Mouse (Mus musculus): ENCODE measurements around the gene Aph1b. TPM values are rescaled to one million over a fixed set of nuclear protein-coding genes. Genes with fewer than 3 reads are reported as not detected.

Aph1b gene
- total RNA-seq, 2 experiments from 2014 or later = 19.5 to 19.6 TPM

DNA sequence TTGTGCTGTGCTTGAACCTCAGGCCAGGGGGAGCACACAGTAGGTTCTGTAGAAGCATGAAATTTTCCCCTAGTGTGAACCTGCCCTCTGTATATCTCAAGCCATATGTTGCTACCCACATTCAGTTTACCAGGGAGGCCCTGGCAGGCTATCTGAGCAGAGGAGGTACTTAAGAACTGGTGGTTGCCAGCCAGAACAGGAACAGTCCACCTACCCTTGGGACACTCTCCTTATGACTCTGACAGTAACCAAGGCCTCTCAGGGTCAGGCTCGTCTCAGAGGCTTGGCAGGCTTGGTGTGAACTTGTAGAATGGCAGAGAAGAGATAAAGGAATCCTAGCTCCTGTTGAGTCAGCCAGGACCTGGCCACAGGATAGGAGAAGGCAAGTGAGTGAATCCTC, 34.3 kb downstream of the Aph1b start:
- DNase-seq (ENCODE audit: low spot score in 2 of 2) = no peak
- intact Hi-C loops (cut with DNase I) = no loop called here

DNA sequence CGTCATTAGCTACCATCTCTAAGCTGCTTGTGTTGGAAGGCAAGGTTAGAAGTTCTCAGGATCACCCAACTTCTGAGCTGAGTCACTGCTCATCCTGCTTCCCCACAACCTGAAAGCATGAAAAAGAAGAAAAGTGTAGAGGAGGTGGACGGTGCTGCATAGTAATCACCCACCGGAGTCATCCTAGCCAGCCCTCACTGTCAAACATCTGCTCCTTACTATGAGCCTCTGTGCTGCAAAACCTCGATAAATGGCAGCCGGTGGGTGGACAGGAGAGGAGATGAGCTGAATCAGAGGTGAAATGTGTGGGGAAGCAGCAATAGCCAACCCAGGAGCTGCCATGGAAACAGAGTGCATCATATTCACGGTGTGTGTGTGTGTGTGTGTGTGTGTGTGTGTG, 42.4 kb downstream of the Aph1b start:
- intact Hi-C loops (cut with DNase I) = no loop called here
- DNase-seq (ENCODE audit: low spot score in 2 of 2) = peak; percentile 21 to 38

DNA sequence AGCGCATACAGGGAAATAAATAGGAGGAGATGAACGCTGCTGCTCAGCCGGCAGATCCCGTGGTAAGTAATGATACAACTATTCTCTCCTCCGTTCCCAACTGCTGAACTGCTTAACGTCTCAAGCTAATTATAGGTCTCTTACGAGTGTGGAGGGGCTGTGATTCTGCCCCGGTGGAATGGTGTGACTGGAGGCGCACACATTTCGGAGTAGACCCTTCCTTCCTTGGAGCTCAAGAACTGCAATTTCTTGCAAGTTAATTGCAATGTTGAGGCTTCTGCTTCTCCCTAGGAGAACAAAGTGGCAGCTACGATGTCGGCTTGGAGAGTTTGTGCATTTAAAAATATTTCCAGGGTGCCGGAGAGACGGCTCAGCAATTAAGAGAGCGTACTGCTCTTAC, 46.9 kb downstream of the Aph1b start:
- no peak for DNase-seq (ENCODE audit: low spot score in 2 of 2)
- intact Hi-C loops (cut with DNase I) = no loop called here

DNA sequence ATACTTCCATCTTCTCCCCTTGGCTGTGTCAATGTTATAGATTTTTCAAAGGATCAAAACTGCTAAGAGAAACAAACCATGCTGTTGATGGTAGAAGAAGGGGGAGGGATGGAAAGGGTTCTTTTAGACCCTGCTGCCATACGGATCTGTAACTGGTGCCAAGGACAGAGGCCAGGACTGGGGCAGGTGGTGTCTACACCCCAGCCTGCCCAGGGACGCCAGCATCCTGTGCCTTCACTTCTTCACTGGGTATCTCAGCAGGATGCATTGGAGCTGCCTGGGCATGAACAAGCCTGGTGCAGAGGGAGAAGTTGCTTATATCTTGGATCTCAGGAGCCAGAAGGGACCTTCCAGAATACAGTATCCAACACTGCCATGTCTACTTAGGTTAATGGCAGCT, 50.8 kb downstream of the Aph1b start:
- no peak for DNase-seq (ENCODE audit: low spot score in 2 of 2)
- intact Hi-C loops (cut with DNase I) = no loop called here

DNA sequence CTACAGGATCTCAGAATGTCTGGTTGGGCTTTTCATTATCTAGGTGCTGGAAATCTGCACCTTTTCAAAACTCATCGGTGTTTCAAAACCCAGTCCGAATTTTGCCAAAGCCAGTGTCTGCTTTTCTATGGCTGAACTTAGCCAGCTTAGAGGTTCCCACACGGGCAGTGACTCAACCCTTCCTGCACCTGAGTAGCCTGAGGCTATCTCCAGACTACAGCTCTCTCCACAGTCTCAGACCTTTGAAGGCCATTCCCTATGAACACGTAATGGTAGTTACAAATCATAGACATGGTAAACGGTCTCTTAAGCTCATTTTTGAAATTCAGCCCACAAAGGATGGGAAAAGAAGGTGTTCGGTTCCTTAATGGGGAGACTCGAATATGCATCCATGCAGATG, 55.8 kb downstream of the Aph1b start:
- intact Hi-C loops (cut with DNase I) = no loop called here
- DNase-seq (ENCODE audit: low spot score in 2 of 2) = no peak

DNA sequence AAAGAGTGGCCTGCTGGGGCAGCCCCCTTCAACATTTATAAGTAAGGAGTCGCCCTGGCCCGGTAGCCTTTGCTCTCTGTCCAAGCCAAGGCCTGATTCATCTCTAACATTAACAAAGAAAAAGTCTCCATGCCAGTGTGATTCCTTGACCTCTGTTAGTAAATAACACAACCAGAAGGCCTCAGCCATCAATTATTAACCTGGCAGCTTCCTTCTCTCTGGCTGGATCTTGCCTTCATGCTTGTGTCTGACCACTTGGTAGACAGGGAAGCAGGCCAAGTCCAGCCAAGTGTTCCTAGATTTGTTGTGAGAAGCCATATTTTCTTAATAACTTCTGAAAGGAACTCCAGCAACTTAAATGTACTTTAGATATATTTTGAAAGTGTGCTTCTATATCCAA, 58.7 kb downstream of the Aph1b start:
- intact Hi-C loops (cut with DNase I) = no loop called here

DNA sequence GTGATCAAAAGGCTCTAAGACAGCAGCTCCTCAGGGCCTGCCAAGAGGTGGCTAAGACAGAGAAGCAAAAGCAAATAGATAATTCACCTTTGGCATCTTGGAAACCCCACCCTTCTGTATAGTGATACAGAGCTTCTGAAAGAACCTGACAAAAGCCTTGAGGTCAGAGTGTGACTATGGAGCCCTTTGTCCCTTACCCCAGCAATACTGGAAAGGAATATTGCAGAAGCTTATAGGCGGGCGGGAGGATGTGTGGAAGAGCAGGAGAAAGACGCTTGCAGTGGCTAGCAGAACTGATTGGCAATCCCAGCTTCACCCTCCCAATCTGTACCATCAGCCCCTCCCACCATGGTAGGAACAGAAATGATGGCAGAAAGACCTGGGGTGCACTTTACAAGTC, 59.3 kb downstream of the Aph1b start:
- intact Hi-C loops (cut with DNase I) = no loop called here
- DNase-seq (ENCODE audit: low spot score in 2 of 2) = no peak

More for the DNA sequence above, 58.7 kb downstream of the Aph1b start:
- DNase-seq (ENCODE audit: low spot score in 2 of 2) = no peak

DNA sequence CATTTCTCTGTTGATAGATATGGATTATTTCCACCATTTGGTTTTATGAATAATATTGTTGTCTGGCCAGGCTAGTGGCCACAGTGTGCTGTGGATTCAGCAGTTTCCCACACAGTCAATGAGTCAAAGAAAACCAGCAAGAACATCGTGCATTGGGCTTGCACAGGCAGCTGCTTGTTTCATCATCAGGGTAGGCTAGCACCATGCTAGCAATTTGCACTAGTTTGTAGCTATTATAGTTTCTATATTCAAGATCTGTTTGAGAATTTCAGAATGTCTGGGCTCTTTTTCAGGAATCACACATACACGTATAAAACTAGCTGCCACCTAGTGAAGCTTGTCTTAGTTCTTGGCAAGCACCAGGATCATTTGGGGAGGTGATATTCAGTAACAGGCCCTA, 60.2 kb downstream of the Aph1b start:
- intact Hi-C loops (cut with DNase I) = no loop called here
- peak in 1 of 2 experiments; percentile 18 for DNase-seq (ENCODE audit: low spot score in 2 of 2)

DNA sequence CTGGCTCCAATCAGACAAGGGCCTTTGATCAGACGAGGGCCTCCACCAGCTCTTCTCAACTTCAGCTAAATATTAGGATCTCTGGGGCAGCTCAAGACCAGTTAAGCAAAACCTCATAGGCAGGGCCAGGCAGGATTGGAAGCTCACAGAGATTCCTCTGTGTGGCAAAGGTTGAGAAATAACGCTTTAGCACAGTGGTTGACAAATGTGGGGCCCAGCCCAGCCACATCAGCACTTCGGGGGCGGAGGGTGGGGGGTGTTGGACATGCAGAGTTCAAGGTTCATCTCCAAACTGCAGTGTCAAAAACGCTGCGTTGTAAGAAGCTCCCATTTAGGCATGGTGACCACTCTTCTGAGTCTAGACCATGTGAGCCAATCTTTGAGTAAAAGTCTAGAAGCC, 60.7 kb downstream of the Aph1b start:
- no peak for DNase-seq (ENCODE audit: low spot score in 2 of 2)
- intact Hi-C loops (cut with DNase I) = no loop called here

DNA sequence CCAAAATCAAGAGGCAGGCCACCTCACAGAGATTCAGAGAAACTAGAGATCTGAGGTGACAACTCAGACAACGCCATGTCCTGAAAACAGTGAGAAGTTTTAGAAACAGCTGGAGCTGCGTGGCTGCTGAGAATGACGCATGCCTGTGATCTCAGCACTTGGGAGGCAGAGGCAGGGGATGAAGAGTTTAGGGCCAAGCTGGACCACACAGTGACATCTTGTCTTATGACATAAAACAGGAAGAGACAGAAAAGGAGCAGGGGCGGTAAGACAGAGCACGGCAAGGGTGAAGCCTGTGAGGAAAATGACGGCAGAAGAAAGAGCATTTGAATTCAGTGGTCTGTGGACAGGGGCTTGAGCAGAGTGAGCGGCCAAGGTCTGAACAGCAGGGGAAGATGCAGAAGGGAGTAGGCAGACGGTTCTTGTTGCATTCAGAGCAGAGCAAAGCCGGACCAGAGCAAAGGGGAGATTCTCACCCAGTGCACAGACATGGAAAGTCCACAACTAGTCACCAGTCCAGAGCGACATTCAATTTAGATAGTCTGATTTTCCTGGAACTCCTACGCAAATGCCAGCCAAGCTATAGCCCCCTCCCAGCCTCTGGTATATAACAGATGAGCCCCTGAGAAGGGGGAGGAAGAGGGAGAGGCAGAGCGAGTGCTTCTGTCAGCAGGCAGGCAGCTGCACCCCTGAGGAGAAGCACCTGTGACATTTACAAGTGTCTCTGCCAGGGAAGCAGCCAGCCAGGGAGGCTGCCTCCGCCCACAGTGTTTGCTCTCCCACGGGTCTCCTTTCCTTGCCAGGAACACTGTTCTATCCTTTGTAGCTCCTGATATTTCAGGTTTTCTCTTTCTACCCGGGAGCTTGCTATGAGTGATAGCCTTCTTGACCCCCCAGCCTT, 62.2 kb downstream of the Aph1b start:
- peak; percentile 71 to 75 for DNase-seq (ENCODE audit: low spot score in 2 of 2)
- intact Hi-C loops (cut with DNase I) = no loop called here

DNA sequence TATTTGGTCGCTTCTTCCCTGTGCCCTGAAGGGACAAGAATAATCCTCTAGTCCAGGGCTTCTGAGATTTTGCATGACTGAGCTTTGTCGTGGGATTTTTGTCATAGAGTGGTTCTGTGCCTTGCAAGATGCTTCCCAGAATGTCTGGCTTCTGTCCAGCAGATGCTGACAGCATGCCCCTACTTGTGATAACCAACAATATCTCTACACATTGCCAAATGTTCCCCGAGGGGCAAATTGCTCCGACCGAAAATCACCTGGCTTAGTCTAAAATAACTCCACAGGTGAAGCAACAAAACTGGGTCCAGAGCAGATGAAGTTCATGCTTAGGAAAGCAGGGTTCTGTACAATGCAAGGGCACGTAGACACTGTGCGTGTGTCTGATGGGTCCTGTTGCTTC, 64.0 kb downstream of the Aph1b start:
- no peak for DNase-seq (ENCODE audit: low spot score in 2 of 2)
- intact Hi-C loops (cut with DNase I) = no loop called here

DNA sequence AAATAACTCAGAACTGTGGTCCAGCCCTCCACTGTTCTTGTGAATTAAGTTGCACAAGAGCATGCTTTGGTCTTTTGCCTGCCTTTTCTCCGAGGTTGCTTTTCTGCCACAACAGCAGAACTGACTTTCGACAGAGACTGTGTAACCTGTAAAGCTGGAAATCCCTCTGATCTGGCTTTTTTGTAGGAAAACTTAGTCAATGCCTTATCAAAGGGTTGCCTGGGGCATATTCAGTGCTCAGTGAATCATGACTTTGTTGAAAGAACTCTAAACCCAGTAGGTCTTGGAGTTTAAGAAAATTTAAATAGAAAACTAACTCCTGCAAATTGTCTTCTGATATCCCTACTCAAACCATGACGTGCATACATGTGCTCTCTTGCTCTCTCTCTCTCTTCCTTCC, 64.7 kb downstream of the Aph1b start:
- intact Hi-C loops (cut with DNase I) = no loop called here
- DNase-seq (ENCODE audit: low spot score in 2 of 2) = no peak

DNA sequence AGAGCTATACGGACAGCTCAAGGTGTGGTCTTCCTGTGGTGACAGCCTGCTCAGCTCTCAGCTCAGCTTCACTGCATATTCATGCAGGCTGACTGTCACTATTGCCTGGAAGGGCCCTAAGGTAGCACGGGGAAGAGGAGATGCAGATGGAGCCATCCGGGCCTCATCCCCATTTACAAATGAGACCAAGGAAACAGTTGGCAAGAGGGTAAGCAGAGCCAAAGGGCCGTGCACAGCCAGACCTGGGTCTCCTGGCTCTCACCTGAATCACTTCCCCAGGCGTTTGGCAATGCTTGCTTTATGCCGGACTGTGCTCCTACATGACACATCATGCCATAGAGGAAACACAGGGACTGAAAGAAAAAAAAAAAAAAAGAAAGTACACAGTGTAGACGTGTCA, 68.0 kb downstream of the Aph1b start:
- no peak for DNase-seq (ENCODE audit: low spot score in 2 of 2)
- intact Hi-C loops (cut with DNase I) = no loop called here

DNA sequence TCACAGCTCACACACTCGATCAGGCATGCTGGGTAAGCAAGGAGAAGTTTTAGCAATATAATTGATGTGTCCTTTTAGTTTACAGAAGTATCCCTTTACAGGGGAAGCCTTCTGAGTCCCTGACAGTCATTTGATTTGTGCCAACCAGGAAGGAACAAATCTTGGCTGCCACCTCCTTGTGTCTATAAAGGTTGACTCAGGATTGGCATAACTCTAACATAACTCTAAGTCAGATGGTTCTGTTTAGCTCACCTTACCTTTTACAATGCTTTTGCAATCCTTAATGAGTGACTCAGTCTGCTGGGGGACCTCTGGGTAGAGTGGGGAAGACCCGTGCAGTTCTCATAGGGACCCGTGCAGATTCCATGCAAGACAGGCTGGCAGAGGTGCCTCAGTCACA, 69.7 kb downstream of the Aph1b start:
- DNase-seq (ENCODE audit: low spot score in 2 of 2) = no peak
- intact Hi-C loops (cut with DNase I) = no loop called here

Other genes with a start within 250 kb of the Aph1b start
- 10 to 100 TPM; 33.5 to 36.8 TPM for gene Usp3, start 202.3 kb downstream of the Aph1b start, total RNA-seq (2021)
- gene Car12, start 81.8 kb downstream of the Aph1b start, total RNA-seq (2021) = 10 to 100 TPM in 1 of 2 experiments, 1 to 10 TPM in 1; 8.7 to 15.4 TPM
- gene Gm10647, start 1.5 kb upstream of the Aph1b start, total RNA-seq (2021) = under 1 TPM; 0.30 to 0.88 TPM
- gene Aph1c, start 39.2 kb upstream of the Aph1b start, total RNA-seq (2021) = 1 to 10 TPM; 5.7 to 7.2 TPM
- 10 to 100 TPM; 25.2 to 31.7 TPM for gene Rab8b, start 124.2 kb upstream of the Aph1b start, total RNA-seq (2021)
- gene Rps27l, start 150.6 kb upstream of the Aph1b start, total RNA-seq (2021) = 10 to 100 TPM; 36.8 to 37.3 TPM
- gene Lactb, start 180.0 kb upstream of the Aph1b start, total RNA-seq (2021) = 10 to 100 TPM; 18.8 to 19.0 TPM

Data from left cerebral cortex, postnatal 36 days (tissue).